Comparison of ENCODE assay signal across 28 mouse cellular contexts in the genomic region with DNA sequence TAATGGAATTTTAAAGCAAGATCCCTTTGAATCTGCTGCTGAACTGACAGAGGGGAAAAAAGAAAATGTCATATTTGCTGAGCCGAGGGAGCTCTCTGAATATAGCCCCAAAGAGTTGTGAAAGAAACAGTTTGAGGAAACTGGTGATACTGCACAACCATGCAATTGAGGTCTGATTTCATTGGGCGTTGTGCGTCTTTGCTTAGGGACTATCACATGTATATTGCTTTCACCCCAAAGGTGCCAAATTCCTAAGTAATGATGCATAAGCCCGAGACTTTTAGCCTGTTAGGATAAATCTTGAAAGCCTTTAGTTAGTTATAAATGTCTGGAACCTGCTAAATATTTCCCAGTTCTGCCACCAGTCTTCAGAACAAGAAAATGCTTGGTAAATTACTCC.
DNase-seq lines count a peak whose midpoint lies in the region; ATAC-seq lines count a peak whose summit lies in the region.
"Had no signal": no experiment of that assay in that cellular context is flagged by ENCODE, and none has a peak within 500 bp of the region (broad histone marks: within the 10 kb centered on the region; RNA-seq: fewer than 3 reads in every experiment).

No protein-coding gene starts in this region.

- no peak for ATAC-seq in embryonic facial prominence, embryonic 14.5 days (ENCODE audit: low read depth)
- ATAC-seq in limb, embryonic 11.5 days (ENCODE audit: insufficient number of reproducible peaks, low FRiP score, low TSS enrichment, low read depth), result no peak
- peak; percentile 59; the same call in 1 of the 2 replicates for ATAC-seq in limb, embryonic 12.5 days (ENCODE audit: insufficient number of reproducible peaks, insufficient read depth, low FRiP score, low TSS enrichment, low read depth)
- no peak for ATAC-seq in limb, embryonic 15.5 days (ENCODE audit: insufficient number of reproducible peaks, low FRiP score, low TSS enrichment, low read depth)
- ATAC-seq: forebrain, embryonic 15.5 days had no signal

- H3K9ac ChIP-seq in embryonic facial prominence, embryonic 14.5 days (ENCODE audit: low read depth, low read length), result no peak overlapping the region
- H3K9ac ChIP-seq in limb, embryonic 11.5 days (ENCODE audit: low read length), result no peak overlapping the region
- no peak overlapping the region for H3K9ac ChIP-seq in limb, embryonic 12.5 days (replicated peaks)
- no peak overlapping the region for H3K9ac ChIP-seq in limb, embryonic 15.5 days
- H3K9ac ChIP-seq: embryonic facial prominence, embryonic 15.5 days; forebrain, embryonic 12.5 days; forebrain, embryonic 15.5 days; heart, embryonic 13.5 days; hindbrain, embryonic 15.5 days had no signal

- no peaks in the 10 kb centered on the region for H3K4me1 ChIP-seq in embryonic facial prominence, embryonic 14.5 days (ENCODE audit: control insufficient read depth, insufficient read depth, low read length)
- no peaks in the 10 kb centered on the region for H3K4me1 ChIP-seq in embryonic facial prominence, embryonic 10.5 days
- H3K4me1 ChIP-seq in limb, embryonic 11.5 days (ENCODE audit: control insufficient read depth, insufficient read depth, low read length), result peaks cover 7% of the 10 kb centered on the region; the same call in 1 of the 2 replicates
- H3K4me1 ChIP-seq in limb, embryonic 10.5 days, result peaks cover 6% of the 10 kb centered on the region
- H3K4me1 ChIP-seq in limb, embryonic 12.5 days (replicated peaks), result peaks cover 13% of the 10 kb centered on the region
- H3K4me1 ChIP-seq in limb, embryonic 15.5 days, result peaks cover 8% of the 10 kb centered on the region; the same call in 1 of the 2 replicates
- H3K4me1 ChIP-seq: embryonic facial prominence, embryonic 15.5 days; forebrain, embryonic 12.5 days; forebrain, embryonic 15.5 days; hindbrain, embryonic 15.5 days had no signal

- DNase-seq in embryonic facial prominence, embryonic 14.5 days (ENCODE audit: low spot score), result peak; percentile 22
- DNase-seq in embryonic facial prominence, embryonic 10.5 days (ENCODE audit: low spot score), result no peak
- no peak for DNase-seq in limb, embryonic 11.5 days (ENCODE audit: low spot score)
- DNase-seq in limb, embryonic 10.5 days (ENCODE audit: low spot score), result no peak
- DNase-seq in embryo, embryonic 9.5 days (ENCODE audit: extremely low spot score), result no peak
- no peak for DNase-seq in left cerebral cortex, adult 18-20 months (ENCODE audit: low spot score in 2 of 2)
- DNase-seq: adrenal gland, postnatal 14 days; B cell, adult 2 months; cerebellum, adult 11 months; cerebellum, adult 2 months; cerebellum, adult 9-11 months; cerebellum, postnatal 25 days; gastrocnemius, postnatal 10 days; gastrocnemius, postnatal 36 days; heart, adult 2 months; heart, postnatal 14 days; heart, postnatal 4 days had no signal

- 48% methylated on average over 4 of the region's 4 CpGs for WGBS in embryonic facial prominence, embryonic 14.5 days
- WGBS in embryonic facial prominence, embryonic 10.5 days, result 79% methylated on average over 4 of the region's 4 CpGs
- WGBS in limb, embryonic 11.5 days, result 47% methylated on average over 4 of the region's 4 CpGs
- WGBS in limb, embryonic 10.5 days, result 75% methylated on average over 4 of the region's 4 CpGs
- 30% methylated on average over 4 of the region's 4 CpGs for WGBS in limb, embryonic 12.5 days
- WGBS in limb, embryonic 15.5 days, result 24% methylated on average over 4 of the region's 4 CpGs

- no peaks in the 10 kb centered on the region for H3K27me3 ChIP-seq in embryonic facial prominence, embryonic 14.5 days (replicated peaks; ENCODE audit: control insufficient read depth, insufficient read depth, low read length)
- H3K27me3 ChIP-seq in embryonic facial prominence, embryonic 10.5 days (replicated peaks; ENCODE audit: low read depth, poor library complexity, severe bottlenecking), result no peaks in the 10 kb centered on the region
- no peaks in the 10 kb centered on the region for H3K27me3 ChIP-seq in limb, embryonic 11.5 days (ENCODE audit: control insufficient read depth, insufficient read depth, low read length)
- no peaks in the 10 kb centered on the region for H3K27me3 ChIP-seq in limb, embryonic 10.5 days (ENCODE audit: low read depth, poor library complexity, severe bottlenecking)
- no peaks in the 10 kb centered on the region for H3K27me3 ChIP-seq in limb, embryonic 12.5 days
- H3K27me3 ChIP-seq in limb, embryonic 15.5 days, result no peaks in the 10 kb centered on the region
- H3K27me3 ChIP-seq: CH12.LX; embryonic facial prominence, embryonic 15.5 days; forebrain, embryonic 12.5 days; forebrain, embryonic 15.5 days; heart, embryonic 13.5 days; hindbrain, embryonic 15.5 days had no signal

- H3K27ac ChIP-seq in embryonic facial prominence, embryonic 14.5 days (replicated peaks; ENCODE audit: low read depth, low read length), result no peak overlapping the region
- H3K27ac ChIP-seq in embryonic facial prominence, embryonic 10.5 days (replicated peaks), result no peak overlapping the region
- H3K27ac ChIP-seq in limb, embryonic 11.5 days (replicated peaks; ENCODE audit: low read depth, low read length), result peak overlapping the region; percentile 39; the same call in 1 of the 2 replicates
- no peak overlapping the region for H3K27ac ChIP-seq in limb, embryonic 10.5 days
- peak overlapping the region; percentile 78 for H3K27ac ChIP-seq in limb, embryonic 12.5 days
- H3K27ac ChIP-seq in limb, embryonic 15.5 days, result peak overlapping the region; percentile 29; the same call in 1 of the 2 replicates
- H3K27ac ChIP-seq: embryonic facial prominence, embryonic 15.5 days; forebrain, embryonic 12.5 days; forebrain, embryonic 15.5 days; heart, adult 2 months; heart, embryonic 10.5 days; heart, embryonic 13.5 days; hindbrain, embryonic 15.5 days had no signal

- no peaks in the 10 kb centered on the region for H3K9me3 ChIP-seq in embryonic facial prominence, embryonic 14.5 days (ENCODE audit: control insufficient read depth, low read length)
- H3K9me3 ChIP-seq in embryonic facial prominence, embryonic 10.5 days, result no peaks in the 10 kb centered on the region
- H3K9me3 ChIP-seq in limb, embryonic 11.5 days (ENCODE audit: control insufficient read depth, low read length), result no peaks in the 10 kb centered on the region
- no peaks in the 10 kb centered on the region for H3K9me3 ChIP-seq in limb, embryonic 10.5 days (replicated peaks)
- H3K9me3 ChIP-seq in limb, embryonic 12.5 days, result no peaks in the 10 kb centered on the region
- no peaks in the 10 kb centered on the region for H3K9me3 ChIP-seq in limb, embryonic 15.5 days
- H3K9me3 ChIP-seq: embryonic facial prominence, embryonic 15.5 days; forebrain, embryonic 12.5 days; forebrain, embryonic 15.5 days; G1E; heart, embryonic 10.5 days; heart, embryonic 13.5 days; hindbrain, embryonic 15.5 days had no signal

- H3K4me2 ChIP-seq in embryonic facial prominence, embryonic 14.5 days (ENCODE audit: low read depth, low read length), result no peak overlapping the region
- no peak overlapping the region for H3K4me2 ChIP-seq in limb, embryonic 11.5 days (ENCODE audit: low read depth, severe bottlenecking)
- no peak overlapping the region for H3K4me2 ChIP-seq in limb, embryonic 12.5 days
- H3K4me2 ChIP-seq in limb, embryonic 15.5 days, result no peak overlapping the region
- H3K4me2 ChIP-seq: embryonic facial prominence, embryonic 15.5 days; forebrain, embryonic 12.5 days; forebrain, embryonic 15.5 days; heart, embryonic 13.5 days; hindbrain, embryonic 15.5 days had no signal

- no peak overlapping the region for H3K4me3 ChIP-seq in embryonic facial prominence, embryonic 14.5 days (ENCODE audit: low read depth, low read length)
- H3K4me3 ChIP-seq in embryonic facial prominence, embryonic 10.5 days, result no peak overlapping the region
- H3K4me3 ChIP-seq in limb, embryonic 11.5 days (ENCODE audit: low read depth, low read length), result no peak overlapping the region
- H3K4me3 ChIP-seq in limb, embryonic 10.5 days, result no peak overlapping the region
- no peak overlapping the region for H3K4me3 ChIP-seq in limb, embryonic 12.5 days (replicated peaks)
- no peak overlapping the region for H3K4me3 ChIP-seq in limb, embryonic 15.5 days
- H3K4me3 ChIP-seq: embryonic facial prominence, embryonic 15.5 days; erythroblast, embryonic 14.5 days; forebrain, embryonic 12.5 days; forebrain, embryonic 15.5 days; heart, adult 2 months; heart, embryonic 10.5 days; heart, embryonic 13.5 days; hindbrain, embryonic 15.5 days had no signal

- H3K36me3 ChIP-seq in embryonic facial prominence, embryonic 14.5 days (ENCODE audit: control insufficient read depth, insufficient read depth, low read length), result no peaks in the 10 kb centered on the region
- H3K36me3 ChIP-seq in embryonic facial prominence, embryonic 10.5 days (replicated peaks), result no peaks in the 10 kb centered on the region
- H3K36me3 ChIP-seq in limb, embryonic 11.5 days (ENCODE audit: control insufficient read depth, insufficient read depth, low read length), result no peaks in the 10 kb centered on the region
- no peaks in the 10 kb centered on the region for H3K36me3 ChIP-seq in limb, embryonic 10.5 days
- no peaks in the 10 kb centered on the region for H3K36me3 ChIP-seq in limb, embryonic 12.5 days
- no peaks in the 10 kb centered on the region for H3K36me3 ChIP-seq in limb, embryonic 15.5 days
- H3K36me3 ChIP-seq: embryonic facial prominence, embryonic 15.5 days; forebrain, embryonic 12.5 days; forebrain, embryonic 15.5 days; G1E; heart, embryonic 10.5 days; heart, embryonic 13.5 days; hindbrain, embryonic 15.5 days had no signal

Comparison
In these comparisons a context has a peak if more than half of its experiments do, and no peak if none do; other contexts are left out.
1. H3K27ac ChIP-seq: peak in limb, embryonic 11.5 days (single experiment), limb, embryonic 12.5 days (single experiment) and limb, embryonic 15.5 days (single experiment); none in embryonic facial prominence, embryonic 14.5 days (single experiment), embryonic facial prominence, embryonic 10.5 days (single experiment) and limb, embryonic 10.5 days (single experiment).